Mouse (Mus musculus): Measurements from ENCODE around the gene Eva1a. TPM values are rescaled to one million over a fixed set of nuclear protein-coding genes. Genes with fewer than 3 reads are reported as not detected.

Gene Eva1a
- total RNA-seq, 2 experiments from 2014 or later, result 0.66 to 1.2 TPM

- DNase-seq (ENCODE audit: low spot score), result no peak
Measured at GRCm38 (mm10) chr6:82065230-82065629, 24.4 kb downstream of the Eva1a start.

- no peak for DNase-seq (ENCODE audit: low spot score)
Measured at GRCm38 (mm10) chr6:82066515-82067081, 25.8 kb downstream of the Eva1a start.

DNA sequence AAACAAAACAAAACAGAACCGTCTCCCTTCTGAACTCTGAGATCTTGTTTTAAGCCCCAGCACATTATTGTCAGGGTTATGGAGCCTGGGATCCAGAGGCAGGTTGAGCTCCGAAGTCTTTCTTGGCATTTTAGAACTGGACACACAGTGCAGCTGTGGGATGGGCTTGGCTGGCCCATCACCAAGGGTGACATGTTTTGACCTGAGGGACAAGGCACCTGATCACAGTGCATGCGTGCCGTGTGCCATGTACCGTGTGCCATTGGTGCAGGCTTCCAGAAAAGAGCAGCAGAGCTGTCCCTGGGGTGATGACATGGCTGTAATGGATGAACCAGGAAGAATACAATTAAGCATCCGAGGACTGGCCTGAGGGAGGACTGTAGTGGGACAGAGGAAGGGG, 29.6 kb downstream of the Eva1a start:
- DNase-seq (ENCODE audit: low spot score), result no peak

DNA sequence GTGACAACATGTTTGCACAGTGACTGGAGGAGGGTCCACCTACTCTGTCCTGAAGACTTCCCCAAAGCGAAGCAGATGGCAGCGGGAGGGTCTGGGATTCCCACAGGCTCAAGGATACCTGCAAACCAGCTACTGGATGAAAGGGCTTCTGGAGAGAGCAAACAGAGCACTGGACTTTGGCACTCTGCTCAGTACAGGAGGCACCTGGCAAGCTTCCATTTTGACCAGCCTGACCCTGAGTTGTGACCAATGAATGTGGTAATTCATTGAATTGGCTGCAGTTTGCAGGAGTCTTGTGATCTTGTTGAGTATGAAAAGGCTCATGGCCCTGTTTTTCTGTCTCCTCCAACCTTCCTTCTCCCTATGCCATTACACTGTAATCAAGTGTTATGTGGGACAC, 32.2 kb downstream of the Eva1a start:
- no peak for DNase-seq (ENCODE audit: low spot score)

DNA sequence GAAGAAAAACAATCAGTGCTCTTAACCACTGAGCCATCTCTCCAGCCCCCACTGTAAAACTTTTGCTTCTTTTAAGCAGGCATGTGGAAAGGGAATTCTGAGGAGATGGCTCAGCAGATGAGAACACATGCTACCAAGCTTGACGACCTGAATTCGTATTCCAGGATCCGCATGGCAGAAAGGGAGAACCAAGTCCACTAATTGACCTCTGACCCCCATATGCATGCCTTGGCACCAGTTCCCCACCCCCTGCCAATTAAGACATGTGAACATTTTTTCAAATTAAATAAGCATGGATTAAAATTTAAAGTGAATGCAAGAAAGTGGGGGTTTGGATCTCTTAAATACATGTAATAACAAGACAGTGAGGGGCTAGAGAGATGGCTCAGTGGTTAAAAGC, 32.7 kb downstream of the Eva1a start:
- DNase-seq (ENCODE audit: low spot score), result no peak

- DNase-seq (ENCODE audit: low spot score), result no peak
Measured at GRCm38 (mm10) chr6:82076364-82076763, 35.5 kb downstream of the Eva1a start.

GRCm38 (mm10) chr6:82078875-82079274, 38.0 kb downstream of the Eva1a start:
- DNase-seq (ENCODE audit: low spot score), result no peak

DNA sequence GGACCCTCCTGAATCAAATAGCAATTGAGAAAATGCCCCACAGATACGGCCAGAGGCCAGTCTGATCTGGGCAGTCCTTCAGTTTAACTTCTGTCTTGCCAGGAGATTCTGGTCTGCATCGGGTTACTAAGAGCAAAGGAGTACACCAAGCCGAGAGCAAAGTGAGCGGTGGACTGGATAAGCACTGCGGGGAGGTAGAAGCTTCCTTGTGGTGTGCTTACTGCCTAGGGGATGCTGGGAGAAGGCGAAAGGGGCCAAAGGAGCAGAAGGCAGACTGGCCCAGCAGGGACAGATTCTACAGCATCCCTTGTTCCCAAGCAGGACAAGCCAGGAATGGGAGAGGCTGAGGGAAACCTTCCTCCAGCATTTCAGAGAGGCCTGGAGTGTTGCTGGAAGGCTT, 42.8 kb downstream of the Eva1a start:
- DNase-seq (ENCODE audit: low spot score), result no peak

- DNase-seq (ENCODE audit: low spot score), result peak; percentile 2
Measured at GRCm38 (mm10) chr6:82084235-82084634, 43.4 kb downstream of the Eva1a start.

GRCm38 (mm10) chr6:82085313-82085908, 44.6 kb downstream of the Eva1a start:
- DNase-seq (ENCODE audit: low spot score), result no peak

DNA sequence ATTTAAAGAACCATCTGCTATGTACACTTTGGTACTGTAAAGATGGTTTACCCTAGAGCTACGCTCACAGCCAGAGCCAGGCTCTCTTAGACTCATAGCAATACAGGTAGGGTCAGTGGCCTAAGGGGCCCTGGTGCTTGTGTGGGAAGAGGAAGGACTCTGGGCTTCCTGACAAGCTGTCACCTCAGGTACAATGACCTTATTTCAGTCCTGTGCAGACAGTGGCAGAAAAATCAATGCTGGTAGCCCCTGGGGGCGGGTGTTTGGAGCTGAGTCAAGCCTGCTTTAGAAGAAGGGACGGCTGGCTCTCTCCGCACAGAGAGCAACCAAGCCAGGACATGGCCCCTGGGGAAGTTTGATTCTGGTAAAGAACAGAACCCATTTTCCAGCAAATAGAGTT, 47.3 kb downstream of the Eva1a start:
- DNase-seq (ENCODE audit: low spot score), result no peak

GRCm38 (mm10) chr6:82091773-82092172, 50.9 kb downstream of the Eva1a start:
- DNase-seq (ENCODE audit: low spot score), result no peak

GRCm38 (mm10) chr6:82097705-82098104, 56.9 kb downstream of the Eva1a start:
- no peak for DNase-seq (ENCODE audit: low spot score)

DNA sequence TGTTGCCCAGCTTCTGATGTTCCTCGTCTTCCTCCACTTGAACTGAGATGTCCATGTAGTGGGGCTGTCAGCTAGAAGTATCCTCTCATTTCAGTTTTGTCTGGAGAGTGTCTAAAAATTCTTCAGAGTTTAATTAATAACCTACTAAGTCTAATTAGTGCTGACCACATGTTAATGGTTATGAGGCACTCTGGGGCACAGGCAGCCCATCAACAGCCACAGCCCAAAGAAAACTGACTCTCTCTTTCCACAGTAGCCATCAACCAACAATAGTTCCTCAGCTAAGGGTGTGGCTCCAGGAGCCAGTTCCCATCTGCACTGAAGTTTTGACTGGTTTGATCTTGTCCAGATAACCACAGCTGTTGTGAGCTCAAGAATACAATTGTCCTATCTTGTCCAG, 57.6 kb downstream of the Eva1a start:
- no peak for DNase-seq (ENCODE audit: low spot score)

GRCm38 (mm10) chr6:82110473-82110872, 69.6 kb downstream of the Eva1a start:
- no peak for DNase-seq (ENCODE audit: low spot score)

DNA sequence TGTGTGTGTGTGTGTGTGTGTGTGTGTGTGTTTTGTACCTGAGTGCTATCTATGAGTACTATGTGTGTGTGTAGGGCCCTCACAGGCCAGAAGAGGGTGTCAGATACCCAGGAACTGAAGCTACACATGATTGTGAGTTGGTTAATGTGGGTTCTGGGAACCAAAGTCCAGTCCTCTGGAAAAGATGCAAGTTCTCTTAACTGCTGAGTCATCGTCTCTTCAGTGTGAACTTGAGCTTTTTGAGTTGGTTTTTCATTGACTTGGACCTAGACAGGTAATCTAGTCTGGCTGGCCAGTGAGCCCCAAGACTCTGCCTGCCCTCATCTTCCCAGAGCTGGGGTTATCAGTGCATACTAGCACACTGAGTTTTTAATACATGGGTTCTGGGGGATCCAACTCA, 70.3 kb downstream of the Eva1a start:
- DNase-seq (ENCODE audit: low spot score), result no peak

GRCm38 (mm10) chr6:82111540-82111939, 70.7 kb downstream of the Eva1a start:
- no peak for DNase-seq (ENCODE audit: low spot score)

GRCm38 (mm10) chr6:82112127-82113090, 71.6 kb downstream of the Eva1a start:
- DNase-seq (ENCODE audit: low spot score), result no peak

DNA sequence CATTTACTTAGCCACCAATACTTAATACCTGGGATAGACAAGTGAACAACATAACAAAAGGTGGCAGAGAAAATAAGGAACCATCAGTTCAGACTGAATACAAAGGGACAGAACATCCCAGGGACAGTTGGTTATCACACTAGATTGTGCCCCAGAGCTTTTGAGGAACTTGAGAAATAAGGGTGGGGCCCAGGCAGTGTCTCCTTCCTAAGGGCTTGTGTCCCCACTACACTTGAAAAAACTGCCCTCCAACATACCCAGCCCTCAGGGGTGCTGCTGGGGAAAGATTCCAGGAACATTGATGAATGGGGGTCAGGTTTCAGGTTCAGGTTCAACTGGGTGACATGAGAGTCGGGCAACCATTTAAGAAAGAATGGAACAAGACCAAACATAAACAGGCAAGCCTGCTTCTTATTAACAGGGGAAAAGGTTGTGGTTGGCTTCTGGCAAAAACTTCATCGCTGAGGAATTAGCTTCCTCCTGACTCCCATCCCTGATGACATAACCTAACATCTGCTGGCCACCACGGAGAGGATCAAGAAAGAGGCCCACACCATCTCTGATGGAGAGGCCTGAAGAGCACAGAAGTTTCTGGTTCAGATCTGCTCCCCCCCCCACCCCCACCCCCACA, 74.6 kb downstream of the Eva1a start:
- DNase-seq (ENCODE audit: low spot score), result no peak

- no peak for DNase-seq (ENCODE audit: low spot score)
Measured at GRCm38 (mm10) chr6:82116176-82116575, 75.3 kb downstream of the Eva1a start.

- no peak for DNase-seq (ENCODE audit: low spot score)
Measured at GRCm38 (mm10) chr6:82117871-82118270, 77.0 kb downstream of the Eva1a start.

Measured in gastrocnemius, adult 18-20 months (tissue).